Mouse (Mus musculus) left cerebral cortex, postnatal 14 days (tissue): Measurements from ENCODE around the gene Fam187b. TPM values are rescaled to one million over a fixed set of nuclear protein-coding genes. Genes with fewer than 3 reads are reported as not detected.

Experiments
- total RNA-seq, 2 experiments: library from RNA; stranded (reverse); gene quantifications; 2 replicates each; pipeline ENCODE4 v1.2.3; 2021

Gene Fam187b
- total RNA-seq, 2 experiments from 2014 or later = 0.18 to 0.27 TPM

Other genes starting within 250 kb of the Fam187b start
- 100 to 1,000 TPM; 137 TPM for gene Tmem147, start 244.2 kb upstream of the Fam187b start, total RNA-seq
- gene Gapdhs, start 230.1 kb upstream of the Fam187b start, total RNA-seq = not detected
- 10 to 100 TPM in 1 of 2 experiments, 1 to 10 TPM in 1; 5.5 to 10.0 TPM for gene Sbsn, start 222.3 kb upstream of the Fam187b start, total RNA-seq
- 1 to 10 TPM; 3.6 to 4.2 TPM for gene Dmkn, start 210.0 kb upstream of the Fam187b start, total RNA-seq
- not detected for gene Krtdap, start 185.9 kb upstream of the Fam187b start, total RNA-seq
- under 1 TPM in 1 of 2 experiments, not detected in 1; 0.17 TPM for gene Ffar2, start 150.0 kb upstream of the Fam187b start, total RNA-seq
- gene Ffar3, start 117.6 kb upstream of the Fam187b start, total RNA-seq = under 1 TPM in 1 of 2 experiments, not detected in 1; 0.21 TPM
- not detected for gene Ffar1, start 112.2 kb upstream of the Fam187b start, total RNA-seq
- not detected for gene Cd22, start 93.4 kb upstream of the Fam187b start, total RNA-seq
- 100 to 1,000 TPM; 112 to 195 TPM for gene Mag, start 58.9 kb upstream of the Fam187b start, total RNA-seq
- gene Hamp2, start 49.1 kb upstream of the Fam187b start, total RNA-seq = not detected
- not detected for gene Hamp, start 29.8 kb upstream of the Fam187b start, total RNA-seq
- gene Usf2, start 17.0 kb upstream of the Fam187b start, total RNA-seq = 100 to 1,000 TPM; 113 to 115 TPM
- 10 to 100 TPM; 11.9 to 13.0 TPM for gene Lsr, start 326 bp upstream of the Fam187b start, total RNA-seq
- 10 to 100 TPM; 36.3 to 37.2 TPM for gene Fxyd5, start 68.7 kb downstream of the Fam187b start, total RNA-seq
- 100 to 1,000 TPM; 326 to 365 TPM for gene Fxyd7, start 77.7 kb downstream of the Fam187b start, total RNA-seq
- 10 to 100 TPM; 46.1 to 47.7 TPM for gene Fxyd1, start 83.4 kb downstream of the Fam187b start, total RNA-seq
- gene Lgi4, start 85.6 kb downstream of the Fam187b start, total RNA-seq = 10 to 100 TPM; 16.2 to 17.5 TPM
- gene Fxyd3, start 102.9 kb downstream of the Fam187b start, total RNA-seq = not detected
- 1 to 10 TPM; 2.0 to 3.3 TPM for gene Hpn, start 141.5 kb downstream of the Fam187b start, total RNA-seq
- 100 to 1,000 TPM; 359 to 374 TPM for gene Scn1b, start 153.2 kb downstream of the Fam187b start, total RNA-seq
- gene Gramd1a, start 182.1 kb downstream of the Fam187b start, total RNA-seq = 100 to 1,000 TPM; 111 to 121 TPM